Mouse (Mus musculus) CH12.LX (cell line): ENCODE data around the gene Ccer2.

Experiments
- CTCF ChIP-seq, 2 experiments: IDR thresholded peaks in 1 of 2; conservative IDR thresholded peaks in 1 of 2; 2 replicates each; pipeline ENCODE4 v1.5.1; 2011 to 2012; ENCODE audit warnings: low read depth in 2 of 2, low read length in 2 of 2, improper control_type of control experiment in 1 of 2, inconsistent platforms in 1 of 2, mild to moderate bottlenecking in 1 of 2, moderate library complexity in 1 of 2
- POLR2A ChIP-seq: IDR thresholded peaks from 2 replicates; pipeline ENCODE4 v1.6.1; 2011; ENCODE audit warnings: low read depth, mild to moderate bottlenecking, improper control_type of control experiment, low read length
- ZMIZ1 ChIP-seq: IDR thresholded peaks from 2 replicates; pipeline ENCODE4 v1.6.1; 2012; ENCODE audit warnings: low read depth, mild to moderate bottlenecking, inconsistent platforms, low read length, improper control_type of control experiment

DNA sequence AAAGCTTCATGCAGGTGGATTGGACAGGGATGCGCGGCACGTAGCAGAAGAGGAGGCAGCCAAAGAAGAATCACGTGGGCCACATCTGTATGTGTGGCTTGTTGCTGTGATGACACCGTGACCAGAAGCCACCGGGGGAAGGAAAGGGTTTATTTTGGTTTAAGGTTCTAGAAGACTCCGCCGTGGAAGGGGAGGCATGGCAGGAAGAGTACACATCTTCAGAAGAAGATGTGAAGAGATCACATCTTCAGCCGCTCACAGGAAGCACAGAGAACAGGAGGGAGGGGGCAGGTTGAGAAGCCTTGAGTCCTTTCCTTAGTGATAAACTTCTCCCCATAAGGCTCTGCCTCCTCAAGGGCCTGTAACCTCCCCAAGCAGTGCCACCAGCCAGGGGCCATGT is 44.0 kb downstream of the Ccer2 start:
- TF ChIP-seq POLR2A (no peak), CTCF (conservative IDR thresholded peaks at IDR 0.05 in 1 of 2, IDR thresholded peaks at IDR 0.05 in 1 of 2; ENCODE audit: low read depth in 2 of 2, low read length in 2 of 2) (no peak), ZMIZ1 (no peak)
